Mouse (Mus musculus) heart, postnatal 25 days (tissue): ENCODE data around the gene Ap3s2. TPM values are rescaled to one million over a fixed set of nuclear protein-coding genes. Genes with fewer than 3 reads are reported as not detected.

Experiments
- DNase-seq: peaks from one replicate; pipeline ENCODE4 v3.0.0; 2022; ENCODE audit warnings: low spot score
- intact Hi-C: fragments of 180-260 bp; cut with DNase I; formaldehyde crosslinking; loops from one replicate; pipeline ENCODE4 v1.15.1; 2025
- microRNA-seq: library from miRNA; unstranded; fragments of <30 nt; microRNA quantifications from one replicate; pipeline ENCODE4 v1.2.0, GENCODE M21; 2022
- total RNA-seq, 2 experiments: library from RNA; stranded (reverse); gene quantifications; 2 replicates each; pipeline ENCODE4 v1.2.3; 2021

Ap3s2 gene
- total RNA-seq, 2 experiments from 2014 or later = 19.2 to 21.5 TPM

GRCm38 (mm10) chr7:79856305-79856704 lies 64.1 kb downstream of the Ap3s2 start:
- intact Hi-C loops = no loop called here
- DNase-seq = no peak

DNA sequence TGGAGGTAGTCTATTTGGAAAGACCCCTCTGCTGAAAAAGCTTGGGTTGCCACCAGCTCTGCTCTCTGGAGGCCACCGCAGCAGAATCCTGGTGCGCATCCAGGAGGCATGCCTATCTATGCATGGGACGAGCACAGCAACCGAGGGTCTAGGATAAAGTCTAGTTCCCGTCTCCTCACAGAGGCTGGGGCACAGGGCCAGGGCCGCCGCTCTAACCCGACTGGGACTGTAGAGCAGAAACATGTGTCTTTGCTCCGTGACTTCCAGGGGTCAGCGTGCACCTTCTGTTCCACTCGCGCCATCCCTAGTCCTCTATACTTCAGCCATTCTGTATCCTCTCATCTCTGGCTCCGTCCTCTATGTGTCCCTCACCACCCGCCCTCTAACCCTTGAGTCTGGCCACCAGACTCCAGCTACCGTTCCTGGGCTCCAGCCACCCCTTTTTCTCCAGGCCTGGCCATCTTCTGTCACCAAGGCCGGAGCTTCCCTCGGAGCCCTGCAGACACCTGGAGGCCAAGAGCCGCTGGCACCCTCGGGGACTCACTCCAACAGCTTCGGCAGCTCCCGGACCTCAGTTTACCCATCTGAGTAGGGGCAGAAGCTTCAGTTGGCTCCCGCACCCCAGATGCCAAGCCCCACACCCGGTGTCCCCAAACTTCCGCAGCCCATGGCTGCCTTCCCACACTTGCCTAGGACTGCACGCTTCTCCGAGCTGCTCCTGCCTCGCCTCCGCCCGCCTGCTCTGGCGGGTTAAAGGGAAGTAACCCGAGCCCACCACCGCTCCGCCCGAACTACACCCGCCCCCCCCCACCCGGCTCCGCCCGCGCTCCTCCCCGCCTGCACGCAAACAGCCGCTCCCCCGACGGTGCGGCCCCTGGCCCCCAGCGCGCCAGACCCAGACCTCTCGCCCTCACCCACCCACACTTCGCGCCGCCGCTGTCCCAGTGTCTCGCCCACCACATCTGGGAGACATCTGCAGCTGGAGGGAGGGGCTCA lies 72.7 kb downstream of the Ap3s2 start:
- intact Hi-C loops = no loop called here
- peak; percentile 39 for DNase-seq

GRCm38 (mm10) chr7:79846342-79846741 lies 74.1 kb downstream of the Ap3s2 start:
- DNase-seq = no peak
- intact Hi-C loops = no loop called here

- peak; percentile 57 for DNase-seq
Measured at GRCm38 (mm10) chr7:79844090-79844802, 76.2 kb downstream of the Ap3s2 start.

DNA sequence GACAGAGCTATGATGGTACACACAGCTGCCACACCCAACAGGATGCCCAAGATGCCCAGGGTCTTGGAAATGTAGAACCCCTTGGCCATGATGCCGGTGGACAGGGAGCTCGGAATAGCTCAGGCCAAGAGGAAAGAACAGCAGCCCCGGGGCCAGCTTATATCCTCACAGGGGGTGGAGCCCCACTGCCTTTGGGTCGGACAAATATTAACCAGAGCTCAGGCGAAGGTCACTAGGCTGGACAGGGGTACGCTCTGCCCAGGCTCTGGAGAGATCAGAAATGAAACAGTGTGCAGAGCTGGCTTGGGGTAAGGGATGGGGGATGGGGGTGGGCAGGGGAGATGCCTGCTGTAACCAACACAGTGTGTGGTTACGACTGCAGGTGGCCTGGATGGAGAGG lies 78.3 kb downstream of the Ap3s2 start:
- intact Hi-C loops = no loop called here
- DNase-seq = no peak

More at GRCm38 (mm10) chr7:79844090-79844802, 76.2 kb downstream of the Ap3s2 start:
- intact Hi-C loops = no loop called here

GRCm38 (mm10) chr7:79837247-79837646 lies 83.2 kb downstream of the Ap3s2 start:
- no peak for DNase-seq
- intact Hi-C loops = no loop called here

- DNase-seq = no peak
- intact Hi-C loops = no loop called here
Measured at GRCm38 (mm10) chr7:79835196-79835595, 85.3 kb downstream of the Ap3s2 start.

DNA sequence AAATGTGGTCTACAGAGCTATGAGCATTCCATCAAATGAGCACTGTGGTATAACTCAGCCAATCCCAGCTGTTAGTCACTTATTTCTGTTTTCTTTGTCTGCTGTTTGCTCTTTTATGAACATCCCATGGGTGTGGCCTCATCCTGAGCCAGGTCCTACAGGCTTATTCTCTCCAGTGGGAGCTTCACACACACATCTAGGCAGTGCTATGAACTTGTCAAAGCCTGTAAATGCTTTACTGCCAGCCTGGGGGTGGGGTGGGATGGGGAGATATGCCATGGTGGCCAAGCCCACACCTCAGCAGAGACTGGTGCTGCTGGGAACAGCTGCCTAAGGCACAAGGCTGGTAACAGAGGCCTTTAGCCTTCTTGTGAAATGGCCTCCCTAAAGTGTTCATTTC lies 87.5 kb downstream of the Ap3s2 start:
- intact Hi-C loops = no loop called here
- DNase-seq = no peak

DNA sequence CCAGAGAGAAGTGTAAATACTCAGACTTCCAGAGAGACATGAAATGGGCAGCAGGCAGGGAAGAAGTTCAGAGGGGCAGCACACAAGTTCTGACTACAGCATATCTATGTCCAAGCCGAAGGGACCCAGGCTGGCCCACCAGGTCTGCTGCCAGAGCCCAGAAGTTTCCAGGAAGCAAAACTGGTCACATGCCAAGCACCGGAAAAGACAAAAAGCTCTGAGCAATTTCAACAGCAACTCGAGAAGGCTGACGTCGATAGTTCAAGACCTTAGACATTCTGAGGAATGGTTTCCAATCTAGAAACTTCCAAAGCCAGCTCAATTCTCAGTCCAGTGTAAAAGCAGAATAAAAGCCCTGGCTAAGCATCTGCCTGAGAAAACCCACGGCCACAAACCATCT lies 88.9 kb downstream of the Ap3s2 start:
- DNase-seq = peak; percentile 26
- intact Hi-C loops = no loop called here

DNA sequence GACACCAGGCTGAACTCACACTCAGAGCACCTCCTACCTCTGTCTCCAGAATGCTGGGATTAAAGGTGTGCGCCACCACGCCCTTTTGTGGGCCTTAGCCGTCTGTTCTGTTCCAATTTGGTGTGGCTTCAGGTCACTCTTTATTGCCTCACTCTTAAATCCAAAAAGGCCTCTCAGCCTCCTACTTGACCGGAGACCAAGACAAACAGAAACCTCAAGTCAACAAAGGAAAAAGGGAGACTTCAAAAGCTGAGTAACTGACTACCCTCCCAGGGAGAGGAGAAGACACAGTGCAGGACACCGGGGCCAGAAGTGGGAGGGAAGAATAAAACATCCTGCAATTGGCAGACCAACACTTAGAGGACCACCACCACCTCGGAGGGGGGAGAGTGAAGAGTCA lies 89.3 kb downstream of the Ap3s2 start:
- no peak for DNase-seq
- intact Hi-C loops = no loop called here

DNA sequence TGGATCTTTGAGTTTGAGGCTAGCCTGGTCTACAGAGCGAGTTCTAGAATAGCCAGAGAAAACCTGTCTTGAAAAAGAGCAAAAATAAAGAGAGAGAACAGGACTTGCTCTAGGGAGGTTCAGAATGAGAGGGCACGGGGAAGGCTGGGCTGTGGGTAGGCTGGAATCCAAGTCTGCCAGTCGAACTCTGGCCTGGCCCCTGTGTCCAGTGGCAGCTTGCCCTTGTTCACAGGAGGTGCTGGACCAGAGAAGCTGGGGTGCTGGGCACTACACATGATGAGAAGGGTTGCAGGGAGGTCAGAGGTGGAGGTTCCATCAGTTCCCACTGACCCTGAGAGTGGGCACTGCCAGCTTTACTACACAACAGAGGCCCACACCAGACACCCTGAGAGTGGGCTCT lies 92.1 kb downstream of the Ap3s2 start:
- intact Hi-C loops = no loop called here
- no peak for DNase-seq

Small RNAs within 50 kb of the gene (microRNA-seq; reads per million reads assigned to microRNA genes)
- gene Gm24541 = not detected

Other genes with a start within 250 kb of the Ap3s2 start
- gene Kif7, start 204.9 kb downstream of the Ap3s2 start, total RNA-seq = 1 to 10 TPM; 1.7 to 1.8 TPM
- gene Plin1, start 187.7 kb downstream of the Ap3s2 start, total RNA-seq = 10 to 100 TPM in 1 of 2 experiments, 1 to 10 TPM in 1; 5.2 to 10.6 TPM
- gene Pex11a, start 177.5 kb downstream of the Ap3s2 start, total RNA-seq = 10 to 100 TPM; 13.2 to 15.2 TPM
- under 1 TPM in 1 of 2 experiments, not detected in 1; 0.21 TPM for gene Wdr93, start 177.5 kb downstream of the Ap3s2 start, total RNA-seq
- gene Mesp1, start 126.9 kb downstream of the Ap3s2 start, total RNA-seq = not detected
- under 1 TPM in 1 of 2 experiments, not detected in 1; 0.17 TPM for gene Mesp2, start 109.9 kb downstream of the Ap3s2 start, total RNA-seq
- gene Anpep, start 59.6 kb downstream of the Ap3s2 start, total RNA-seq = 10 to 100 TPM; 13.7 to 17.4 TPM
- gene Arpin, start 14.7 kb upstream of the Ap3s2 start, total RNA-seq = 10 to 100 TPM; 11.4 to 11.7 TPM
- gene Zfp710, start 104.2 kb upstream of the Ap3s2 start, total RNA-seq = 10 to 100 TPM; 27.7 to 29.9 TPM
- 1,000 to 10,000 TPM; 1,585 to 1,668 TPM for gene Idh2, start 194.7 kb upstream of the Ap3s2 start, total RNA-seq